Mouse (Mus musculus) stomach, embryonic 16.5 days (tissue): ENCODE measurements around the gene Abhd10. TPM values are rescaled to one million over a fixed set of nuclear protein-coding genes. Genes with fewer than 3 reads are reported as not detected.

Experiments used
- ATAC-seq: fragments of 200-750 bp; cut with Nextera tagmentation; 2 replicates; pipeline ENCODE4 v1.8.0; 2017; ENCODE audit warnings: moderate number of reproducible peaks, moderate TSS enrichment; ENCODE audit not compliant: insufficient read depth, low FRiP score
- H3K27ac ChIP-seq: fragments of 300-500 bp; sonication (generic); 2 replicates; pipeline ENCODE4 v1.5.1; 2014; ENCODE audit warnings: low read length
- H3K27me3 ChIP-seq: fragments of 300-500 bp; sonication (generic); 2 replicates; pipeline ENCODE4 v1.6.1; 2014; ENCODE audit warnings: low read length, control low read depth, mixed read lengths; ENCODE audit not compliant: control insufficient read depth, insufficient read depth
- H3K36me3 ChIP-seq: fragments of 300-500 bp; sonication (generic); 2 replicates; pipeline ENCODE4 v1.6.1; 2014; ENCODE audit warnings: low read length; ENCODE audit not compliant: control insufficient read depth, insufficient read depth
- H3K4me1 ChIP-seq: fragments of 300-500 bp; sonication (generic); 2 replicates; pipeline ENCODE4 v1.6.1; 2014; ENCODE audit warnings: low read length, control low read depth, mixed read lengths; ENCODE audit not compliant: control insufficient read depth, insufficient read depth
- H3K4me2 ChIP-seq: fragments of 300-500 bp; sonication (generic); 2 replicates; pipeline ENCODE4 v1.6.1; 2014; ENCODE audit warnings: low read depth, low read length, mixed read lengths
- H3K4me3 ChIP-seq: fragments of 300-500 bp; sonication (generic); replicated peaks from 2 replicates; pipeline ENCODE4 v1.5.1; 2014; ENCODE audit warnings: mild to moderate bottlenecking, low read length
- H3K9ac ChIP-seq: fragments of 300-500 bp; sonication (generic); 2 replicates; pipeline ENCODE4 v1.6.1; 2014; ENCODE audit warnings: low read length
- H3K9me3 ChIP-seq: fragments of 300-500 bp; sonication (generic); replicated peaks from 2 replicates; pipeline ENCODE4 v1.6.1; 2016; ENCODE audit warnings: low read length, control low read depth; ENCODE audit not compliant: control insufficient read depth
- WGBS: fragments of 180-500 bp; shearing (Covaris S2); extraction: QIAGEN DNeasy Blood & Tissue Kit; methylation state at CpG from one replicate; pipeline ENCODE4 v1.1.7; 2014; 5-methylcytosine and 5-hydroxymethylcytosine counted together
- polyA plus RNA-seq: library from polyadenylated mRNA; unstranded; fragments of >200 nt; fragmentation: Nextera tagmentation; extraction: Ambion mirVana; gene quantifications from 2 replicates; pipeline ENCODE4 v1.2.1, GENCODE M21; 2015

Abhd10 gene
- polyA plus RNA-seq, 1 experiment from 2014 or later, result 26.7 TPM

GRCm38 (mm10) chr16:45690178-45690577, 52.6 kb downstream of the Abhd10 start:
- WGBS, result 18% methylated on average over 4 of the region's 4 CpGs
- peaks cover 3% of the 10 kb centered on the region; the same call in 1 of the 2 replicates for H3K4me1 ChIP-seq
- no peak overlapping the region for H3K4me2 ChIP-seq
- H3K9me3 ChIP-seq, result no peaks in the 10 kb centered on the region
- ATAC-seq, result no peak
- H3K36me3 ChIP-seq, result no peaks in the 10 kb centered on the region
- H3K9ac ChIP-seq, result no peak overlapping the region
- no peak overlapping the region for H3K4me3 ChIP-seq
- no peaks in the 10 kb centered on the region for H3K27me3 ChIP-seq
- H3K27ac ChIP-seq, result no peak overlapping the region

GRCm38 (mm10) chr16:45686833-45687232, 55.9 kb downstream of the Abhd10 start:
- H3K27ac ChIP-seq, result no peak overlapping the region

GRCm38 (mm10) chr16:45685295-45685694, 57.5 kb downstream of the Abhd10 start:
- no peak for ATAC-seq
- H3K27me3 ChIP-seq, result no peaks in the 10 kb centered on the region
- no peak overlapping the region for H3K27ac ChIP-seq
- H3K36me3 ChIP-seq, result no peaks in the 10 kb centered on the region
- WGBS, result 67% methylated on average over 3 of the region's 3 CpGs
- H3K9ac ChIP-seq, result no peak overlapping the region
- no peak overlapping the region for H3K4me3 ChIP-seq
- no peak overlapping the region for H3K4me2 ChIP-seq
- H3K9me3 ChIP-seq, result no peaks in the 10 kb centered on the region
- H3K4me1 ChIP-seq, result peaks cover 2% of the 10 kb centered on the region; the same call in 1 of the 2 replicates

More at GRCm38 (mm10) chr16:45686833-45687232, 55.9 kb downstream of the Abhd10 start:
- Histone ChIP-seq H3K9me3 (no peaks in the 10 kb centered on the region), H3K9ac (no peak overlapping the region), H3K36me3 (no peaks in the 10 kb centered on the region), H3K4me1 (peaks cover 3% of the 10 kb centered on the region; the same call in 1 of the 2 replicates), H3K4me3 (no peak overlapping the region), H3K4me2 (no peak overlapping the region), H3K27me3 (no peaks in the 10 kb centered on the region)
- no peak for ATAC-seq
- 81% methylated on average over 3 of the region's 3 CpGs for WGBS

- WGBS, result 13% methylated on average over 8 of the region's 8 CpGs
- H3K4me2 ChIP-seq, result no peak overlapping the region
Measured at GRCm38 (mm10) chr16:45684815-45685214, 57.9 kb downstream of the Abhd10 start.

More at GRCm38 (mm10) chr16:45684815-45685214, 57.9 kb downstream of the Abhd10 start:
- Histone ChIP-seq H3K4me3 (no peak overlapping the region), H3K9ac (no peak overlapping the region), H3K9me3 (no peaks in the 10 kb centered on the region), H3K4me1 (no peaks in the 10 kb centered on the region), H3K27ac (no peak overlapping the region), H3K27me3 (no peaks in the 10 kb centered on the region), H3K36me3 (no peaks in the 10 kb centered on the region)
- no peak for ATAC-seq

Other genes with a start within 250 kb of the Abhd10 start
- 0.68 and 0.90 TPM in 2 replicates for gene Gm609, start 250.0 kb downstream of the Abhd10 start, polyA plus RNA-seq
- gene Gm17783, start 210.9 kb downstream of the Abhd10 start, polyA plus RNA-seq, result 0.85 and 1.6 TPM in 2 replicates
- gene Slc9c1, start 207.6 kb downstream of the Abhd10 start, polyA plus RNA-seq, result not detected in 2 replicates
- gene Gcsam, start 132.6 kb downstream of the Abhd10 start, polyA plus RNA-seq, result 0.20 and 0.48 TPM in 2 replicates
- gene BC016579, start 88.9 kb downstream of the Abhd10 start, polyA plus RNA-seq, result 5.3 and 5.4 TPM in 2 replicates
- 0.26 and 0.29 TPM in 2 replicates for gene Tmprss7, start 49.3 kb downstream of the Abhd10 start, polyA plus RNA-seq
- gene Tagln3, start 18.3 kb downstream of the Abhd10 start, polyA plus RNA-seq, result 20.3 and 21.6 TPM in 2 replicates
- 25.7 and 28.3 TPM in 2 replicates for gene Phldb2, start 210.6 kb upstream of the Abhd10 start, polyA plus RNA-seq